Mouse (Mus musculus): ENCODE results near the gene Men1. TPM values are rescaled to one million over a fixed set of nuclear protein-coding genes. Genes with fewer than 3 reads are reported as not detected.

Gene Men1
- polyA plus RNA-seq, 1 experiment from 2014 or later = 68.4 TPM

- Histone ChIP-seq H3K4me1 (ENCODE audit: control insufficient read depth, insufficient read depth, low read depth, low read length) (peaks cover 20% of the 10 kb centered on the region), H3K27ac (ENCODE audit: low read depth, low read length) (peak overlapping the region; percentile 99), H3K4me2 (ENCODE audit: low read length) (peak overlapping the region; percentile 97), H3K9me3 (ENCODE audit: control insufficient read depth, low read length) (no peaks in the 10 kb centered on the region), H3K36me3 (ENCODE audit: control insufficient read depth, insufficient read depth, low read length) (peaks cover 27% of the 10 kb centered on the region), H3K27me3 (replicated peaks; ENCODE audit: control insufficient read depth, insufficient read depth, low read length) (no peaks in the 10 kb centered on the region), H3K4me3 (ENCODE audit: low read length) (peak overlapping the region; percentile 98), H3K9ac (ENCODE audit: low read depth, low read length) (peak overlapping the region; percentile 99)
- no peak for ATAC-seq
- under 1% methylated on average over 47 of the region's 55 CpGs for WGBS
Observed at GRCm38 (mm10) chr19:6364317-6364725, 29.5 kb downstream of the Men1 start.

GRCm38 (mm10) chr19:6364842-6365241 lies 30.1 kb downstream of the Men1 start:
- Histone ChIP-seq H3K9me3 (ENCODE audit: control insufficient read depth, low read length) (no peaks in the 10 kb centered on the region), H3K9ac (ENCODE audit: low read depth, low read length) (peak overlapping the region; percentile 99), H3K27me3 (replicated peaks; ENCODE audit: control insufficient read depth, insufficient read depth, low read length) (no peaks in the 10 kb centered on the region), H3K4me1 (ENCODE audit: control insufficient read depth, insufficient read depth, low read depth, low read length) (peaks cover 20% of the 10 kb centered on the region), H3K4me3 (ENCODE audit: low read length) (peak overlapping the region; percentile 98), H3K4me2 (ENCODE audit: low read length) (peak overlapping the region; percentile 97), H3K36me3 (ENCODE audit: control insufficient read depth, insufficient read depth, low read length) (peaks cover 30% of the 10 kb centered on the region), H3K27ac (ENCODE audit: low read depth, low read length) (no peak overlapping the region)
- 9% methylated on average over 2 of the region's 2 CpGs for WGBS
- ATAC-seq = no peak

GRCm38 (mm10) chr19:6370175-6370574 lies 35.4 kb downstream of the Men1 start:
- Histone ChIP-seq H3K36me3 (ENCODE audit: control insufficient read depth, insufficient read depth, low read length) (peaks cover 78% of the 10 kb centered on the region), H3K4me3 (ENCODE audit: low read length) (no peak overlapping the region), H3K27me3 (replicated peaks; ENCODE audit: control insufficient read depth, insufficient read depth, low read length) (no peaks in the 10 kb centered on the region), H3K4me2 (ENCODE audit: low read length) (no peak overlapping the region), H3K4me1 (ENCODE audit: control insufficient read depth, insufficient read depth, low read depth, low read length) (peaks cover 8% of the 10 kb centered on the region), H3K9ac (ENCODE audit: low read depth, low read length) (no peak overlapping the region), H3K9me3 (ENCODE audit: control insufficient read depth, low read length) (no peaks in the 10 kb centered on the region), H3K27ac (ENCODE audit: low read depth, low read length) (no peak overlapping the region)
- 94% methylated on average over 2 of the region's 2 CpGs for WGBS
- no peak for ATAC-seq

- no peak overlapping the region for H3K27ac ChIP-seq (ENCODE audit: low read depth, low read length)
- 94% methylated on average over 3 of the region's 3 CpGs for WGBS
- H3K9me3 ChIP-seq (ENCODE audit: control insufficient read depth, low read length) = no peaks in the 10 kb centered on the region
- H3K9ac ChIP-seq (ENCODE audit: low read depth, low read length) = no peak overlapping the region
- peaks cover 4% of the 10 kb centered on the region for H3K4me1 ChIP-seq (ENCODE audit: control insufficient read depth, insufficient read depth, low read depth, low read length)
- H3K36me3 ChIP-seq (ENCODE audit: control insufficient read depth, insufficient read depth, low read length) = peaks cover 86% of the 10 kb centered on the region
- H3K4me2 ChIP-seq (ENCODE audit: low read length) = no peak overlapping the region
- no peak overlapping the region for H3K4me3 ChIP-seq (ENCODE audit: low read length)
- H3K27me3 ChIP-seq (replicated peaks; ENCODE audit: control insufficient read depth, insufficient read depth, low read length) = no peaks in the 10 kb centered on the region
- no peak for ATAC-seq
Observed at GRCm38 (mm10) chr19:6372433-6372832, 37.7 kb downstream of the Men1 start.

GRCm38 (mm10) chr19:6373539-6374400 lies 39.0 kb downstream of the Men1 start:
- Histone ChIP-seq H3K4me2 (ENCODE audit: low read length) (no peak overlapping the region), H3K27ac (ENCODE audit: low read depth, low read length) (no peak overlapping the region), H3K36me3 (ENCODE audit: control insufficient read depth, insufficient read depth, low read length) (peaks cover 77% of the 10 kb centered on the region), H3K4me1 (ENCODE audit: control insufficient read depth, insufficient read depth, low read depth, low read length) (peaks cover 7% of the 10 kb centered on the region), H3K27me3 (replicated peaks; ENCODE audit: control insufficient read depth, insufficient read depth, low read length) (no peaks in the 10 kb centered on the region), H3K9me3 (ENCODE audit: control insufficient read depth, low read length) (no peaks in the 10 kb centered on the region), H3K9ac (ENCODE audit: low read depth, low read length) (no peak overlapping the region), H3K4me3 (ENCODE audit: low read length) (no peak overlapping the region)
- 0 out of 2 replicates have a peak, but pooled peaks have one; percentile 57 for ATAC-seq
- WGBS = 67% methylated on average over 12 of the region's 12 CpGs

GRCm38 (mm10) chr19:6374571-6374970 lies 39.8 kb downstream of the Men1 start:
- Histone ChIP-seq H3K4me1 (ENCODE audit: control insufficient read depth, insufficient read depth, low read depth, low read length) (peaks cover 7% of the 10 kb centered on the region), H3K4me2 (ENCODE audit: low read length) (no peak overlapping the region), H3K27me3 (replicated peaks; ENCODE audit: control insufficient read depth, insufficient read depth, low read length) (no peaks in the 10 kb centered on the region), H3K9ac (ENCODE audit: low read depth, low read length) (no peak overlapping the region), H3K4me3 (ENCODE audit: low read length) (no peak overlapping the region), H3K9me3 (ENCODE audit: control insufficient read depth, low read length) (no peaks in the 10 kb centered on the region), H3K36me3 (ENCODE audit: control insufficient read depth, insufficient read depth, low read length) (peaks cover 72% of the 10 kb centered on the region), H3K27ac (ENCODE audit: low read depth, low read length) (no peak overlapping the region)
- 94% methylated on average over 10 of the region's 10 CpGs for WGBS
- ATAC-seq = no peak

GRCm38 (mm10) chr19:6375423-6376254 lies 40.9 kb downstream of the Men1 start:
- H3K4me1 ChIP-seq (ENCODE audit: control insufficient read depth, insufficient read depth, low read depth, low read length) = peaks cover 7% of the 10 kb centered on the region
- no peak overlapping the region for H3K4me2 ChIP-seq (ENCODE audit: low read length)
- no peak overlapping the region for H3K27ac ChIP-seq (ENCODE audit: low read depth, low read length)
- H3K36me3 ChIP-seq (ENCODE audit: control insufficient read depth, insufficient read depth, low read length) = peaks cover 65% of the 10 kb centered on the region
- H3K27me3 ChIP-seq (replicated peaks; ENCODE audit: control insufficient read depth, insufficient read depth, low read length) = no peaks in the 10 kb centered on the region
- no peak overlapping the region for H3K9ac ChIP-seq (ENCODE audit: low read depth, low read length)
- peak; percentile 50; the same call in 1 of the 2 replicates for ATAC-seq
- WGBS = 90% methylated on average over 33 of the region's 42 CpGs
- H3K4me3 ChIP-seq (ENCODE audit: low read length) = no peak overlapping the region
- H3K9me3 ChIP-seq (ENCODE audit: control insufficient read depth, low read length) = no peaks in the 10 kb centered on the region

- WGBS = 66% methylated on average over 14 of the region's 14 CpGs
- no peak overlapping the region for H3K27ac ChIP-seq (ENCODE audit: low read depth, low read length)
- no peak overlapping the region for H3K4me2 ChIP-seq (ENCODE audit: low read length)
- peaks cover 59% of the 10 kb centered on the region for H3K36me3 ChIP-seq (ENCODE audit: control insufficient read depth, insufficient read depth, low read length)
- H3K9me3 ChIP-seq (ENCODE audit: control insufficient read depth, low read length) = no peaks in the 10 kb centered on the region
- no peak for ATAC-seq
- H3K27me3 ChIP-seq (replicated peaks; ENCODE audit: control insufficient read depth, insufficient read depth, low read length) = no peaks in the 10 kb centered on the region
- H3K4me3 ChIP-seq (ENCODE audit: low read length) = no peak overlapping the region
- no peak overlapping the region for H3K9ac ChIP-seq (ENCODE audit: low read depth, low read length)
- H3K4me1 ChIP-seq (ENCODE audit: control insufficient read depth, insufficient read depth, low read depth, low read length) = peaks cover 7% of the 10 kb centered on the region
Observed at GRCm38 (mm10) chr19:6376255-6376564, 41.4 kb downstream of the Men1 start.

- Histone ChIP-seq H3K9me3 (ENCODE audit: control insufficient read depth, low read length) (no peaks in the 10 kb centered on the region), H3K36me3 (ENCODE audit: control insufficient read depth, insufficient read depth, low read length) (peaks cover 55% of the 10 kb centered on the region), H3K4me2 (ENCODE audit: low read length) (no peak overlapping the region), H3K4me1 (ENCODE audit: control insufficient read depth, insufficient read depth, low read depth, low read length) (peaks cover 7% of the 10 kb centered on the region), H3K9ac (ENCODE audit: low read depth, low read length) (no peak overlapping the region), H3K27me3 (replicated peaks; ENCODE audit: control insufficient read depth, insufficient read depth, low read length) (no peaks in the 10 kb centered on the region), H3K4me3 (ENCODE audit: low read length) (no peak overlapping the region), H3K27ac (ENCODE audit: low read depth, low read length) (no peak overlapping the region)
- ATAC-seq = no peak
- 88% methylated on average over 2 of the region's 2 CpGs for WGBS
Observed at GRCm38 (mm10) chr19:6376643-6377042, 41.9 kb downstream of the Men1 start.
